Mouse (Mus musculus) adrenal gland (tissue): ENCODE data around the gene Slc7a7.

ENCODE experiments used
- intact Hi-C: fragments of 180-260 bp; cut with DNase I; formaldehyde crosslinking; loops from one replicate; pipeline ENCODE4 v1.15.1; 2025

The Slc7a7 gene

GRCm38 (mm10) chr14:54413877-54414700 is 3.5 kb downstream of the Slc7a7 start:
- intact Hi-C loops: loop anchor here (5.0 kb wide), 3 partner anchors 33 to 187 kb away; no protein-coding TSS in a partner anchor

- intact Hi-C loops: loop anchor here (5.0 kb wide), 3 partner anchors 35 to 185 kb away; no protein-coding TSS in a partner anchor
These were observed 4.9 kb downstream of the Slc7a7 start for GRCm38 (mm10) chr14:54412629-54413170.

GRCm38 (mm10) chr14:54412000-54412576 is 5.5 kb downstream of the Slc7a7 start:
- intact Hi-C loops: loop anchor here (5.0 kb wide), 3 partner anchors 35 to 185 kb away; no protein-coding TSS in a partner anchor

GRCm38 (mm10) chr14:54409980-54410810 is 7.4 kb downstream of the Slc7a7 start:
- intact Hi-C loops: loop anchor here (5.0 kb wide), 3 partner anchors 33 to 183 kb away; no protein-coding TSS in a partner anchor

GRCm38 (mm10) chr14:54409057-54409645 is 8.4 kb downstream of the Slc7a7 start:
- intact Hi-C loops: no loop called here

GRCm38 (mm10) chr14:54408336-54409056 is 9.1 kb downstream of the Slc7a7 start:
- intact Hi-C loops: no loop called here

- intact Hi-C loops: no loop called here
These were observed 15.9 kb downstream of the Slc7a7 start for GRCm38 (mm10) chr14:54401723-54402122.

- intact Hi-C loops: no loop called here
These were observed 18.6 kb downstream of the Slc7a7 start for GRCm38 (mm10) chr14:54398921-54399382.

- intact Hi-C loops: no loop called here
These were observed 19.1 kb downstream of the Slc7a7 start for GRCm38 (mm10) chr14:54398528-54398916.

- intact Hi-C loops: no loop called here
These were observed 19.6 kb downstream of the Slc7a7 start for GRCm38 (mm10) chr14:54397872-54398527.

- intact Hi-C loops: no loop called here
These were observed 20.9 kb downstream of the Slc7a7 start for GRCm38 (mm10) chr14:54396685-54397084.

- intact Hi-C loops: no loop called here
These were observed 23.3 kb downstream of the Slc7a7 start for GRCm38 (mm10) chr14:54394309-54394708.

- intact Hi-C loops: no loop called here
These were observed 23.8 kb downstream of the Slc7a7 start for GRCm38 (mm10) chr14:54393794-54394193.

- intact Hi-C loops: no loop called here
These were observed 26.7 kb downstream of the Slc7a7 start for GRCm38 (mm10) chr14:54390843-54391242.

- intact Hi-C loops: no loop called here
These were observed 30.0 kb downstream of the Slc7a7 start for GRCm38 (mm10) chr14:54387546-54387945.

- intact Hi-C loops: no loop called here
These were observed 31.5 kb downstream of the Slc7a7 start for GRCm38 (mm10) chr14:54385968-54386618.

- intact Hi-C loops: no loop called here
These were observed 33.2 kb downstream of the Slc7a7 start for GRCm38 (mm10) chr14:54384396-54384795.

- intact Hi-C loops: no loop called here
These were observed 34.2 kb downstream of the Slc7a7 start for GRCm38 (mm10) chr14:54383355-54383771.

GRCm38 (mm10) chr14:54382641-54383040 is 34.9 kb downstream of the Slc7a7 start:
- intact Hi-C loops: no loop called here
